Mouse (Mus musculus) hindbrain, embryonic 13.5 days (tissue): Measurements from ENCODE around the gene Wsb2. TPM values are rescaled to one million over a fixed set of nuclear protein-coding genes. Genes with fewer than 3 reads are reported as not detected.
"Not testable (repeated sequence)": the region's sequence is repeated elsewhere in the genome, so short reads cannot be mapped to it uniquely, and the experiment has no call there.

Source experiments
- ATAC-seq: fragments of 200-750 bp; cut with Nextera tagmentation; 2 replicates; pipeline ENCODE4 v1.8.0; 2017; ENCODE audit warnings: moderate TSS enrichment; ENCODE audit not compliant: low FRiP score
- H3K27ac ChIP-seq: fragments of 300-500 bp; sonication (generic); 2 replicates; pipeline ENCODE4 v1.5.1; 2015; ENCODE audit warnings: inconsistent platforms, mild to moderate bottlenecking, moderate library complexity
- H3K27me3 ChIP-seq: fragments of 300-500 bp; sonication (generic); 2 replicates; pipeline ENCODE4 v1.6.1; 2015; ENCODE audit warnings: mild to moderate bottlenecking, inconsistent platforms
- H3K36me3 ChIP-seq: fragments of 300-500 bp; sonication (generic); 2 replicates; pipeline ENCODE4 v1.6.1; 2015; ENCODE audit warnings: mild to moderate bottlenecking, inconsistent platforms
- H3K4me1 ChIP-seq: fragments of 300-500 bp; sonication (generic); replicated peaks from 2 replicates; pipeline ENCODE4 v1.6.1; 2015; ENCODE audit warnings: inconsistent platforms
- H3K4me2 ChIP-seq: fragments of 300-500 bp; sonication (generic); 2 replicates; pipeline ENCODE4 v1.6.1; 2015; ENCODE audit warnings: inconsistent platforms, mild to moderate bottlenecking, moderate library complexity
- H3K4me3 ChIP-seq: fragments of 300-500 bp; sonication (generic); 2 replicates; pipeline ENCODE4 v1.5.1; 2015; ENCODE audit warnings: mild to moderate bottlenecking, inconsistent platforms
- H3K9ac ChIP-seq: fragments of 300-500 bp; sonication (generic); 2 replicates; pipeline ENCODE4 v1.6.1; 2015; ENCODE audit warnings: mild to moderate bottlenecking, inconsistent platforms
- H3K9me3 ChIP-seq: fragments of 300-500 bp; sonication (generic); 2 replicates; pipeline ENCODE4 v1.6.1; 2016; ENCODE audit warnings: inconsistent platforms
- WGBS: fragments of 180-500 bp; shearing (Covaris S2); methylation state at CpG from one replicate; pipeline ENCODE4 v1.1.7; 2015; 5-methylcytosine and 5-hydroxymethylcytosine counted together
- polyA plus RNA-seq: library from polyadenylated mRNA; unstranded; fragments of >200 nt; fragmentation: Nextera tagmentation; extraction: Ambion mirVana; gene quantifications from 2 replicates; pipeline ENCODE4 v1.2.1, GENCODE M21; 2015

The Wsb2 gene
- polyA plus RNA-seq, 1 experiment from 2014 or later: 194 TPM

GRCm38 (mm10) chr5:117398007-117398550 is 41.0 kb downstream of the Wsb2 start:
- Histone ChIP-seq H3K9ac (no peak overlapping the region), H3K4me2 (no peak overlapping the region), H3K27me3 (no peaks in the 10 kb centered on the region), H3K4me1 (peaks cover 7% of the 10 kb centered on the region; the same call in 1 of the 2 replicates), H3K9me3 (no peaks in the 10 kb centered on the region), H3K4me3 (no peak overlapping the region), H3K27ac (peak overlapping the region; percentile 3; the same call in 1 of the 2 replicates), H3K36me3 (no peaks in the 10 kb centered on the region)
- ATAC-seq: no peak
- 41% methylated on average over 4 of the region's 5 CpGs for WGBS

DNA sequence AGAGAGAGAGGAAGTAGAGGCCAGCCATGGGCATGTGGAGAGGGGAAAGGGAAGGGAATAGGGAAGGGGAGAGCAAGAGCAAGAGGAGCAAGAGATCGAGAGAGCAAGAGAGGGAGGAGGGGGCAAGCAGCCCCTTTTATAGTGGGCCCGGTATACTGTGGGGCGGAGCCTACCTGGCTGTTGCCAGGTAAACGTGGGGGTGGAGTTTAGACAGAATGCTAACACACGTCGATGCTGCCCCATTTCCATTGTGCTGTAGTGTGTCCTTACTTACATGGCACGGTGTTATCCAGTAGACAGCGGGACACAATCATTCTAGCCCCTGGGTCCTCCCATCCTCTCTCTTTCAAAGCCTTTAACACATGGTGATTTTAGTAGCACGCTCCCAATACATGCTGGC is 42.2 kb downstream of the Wsb2 start:
- Histone ChIP-seq H3K9ac (no peak overlapping the region), H3K27me3 (no peaks in the 10 kb centered on the region), H3K4me3 (no peak overlapping the region), H3K36me3 (no peaks in the 10 kb centered on the region), H3K4me1 (peaks cover 7% of the 10 kb centered on the region; the same call in 1 of the 2 replicates), H3K4me2 (no peak overlapping the region), H3K9me3 (no peaks in the 10 kb centered on the region), H3K27ac (no peak overlapping the region)
- 78% methylated on average over 9 of the region's 9 CpGs for WGBS
- no peak for ATAC-seq

DNA sequence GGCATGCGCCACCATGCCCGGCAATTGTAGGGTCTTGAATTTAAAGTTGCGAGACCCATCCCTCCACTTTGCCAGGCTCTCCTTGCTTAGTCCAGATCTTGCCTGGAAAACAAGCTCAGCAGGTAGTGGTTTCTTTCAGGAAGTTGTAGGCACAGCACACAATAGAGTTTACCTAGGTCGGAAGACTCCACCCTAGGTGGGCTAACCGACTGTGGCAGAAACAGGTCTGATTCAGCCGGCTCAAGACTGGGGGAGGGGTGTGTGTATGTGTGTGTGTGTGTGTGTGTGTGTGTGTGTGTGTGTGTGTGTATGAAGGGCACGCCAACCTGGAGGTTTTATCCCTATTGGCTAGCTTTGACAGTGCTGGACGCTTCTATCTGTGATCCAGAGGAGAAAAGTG is 46.5 kb downstream of the Wsb2 start:
- Histone ChIP-seq H3K4me3 (no peak overlapping the region), H3K9ac (no peak overlapping the region), H3K9me3 (no peaks in the 10 kb centered on the region), H3K27me3 (no peaks in the 10 kb centered on the region), H3K4me1 (0 out of 2 replicates have a peak, but pooled peaks cover under 1% of the 10 kb centered on the region), H3K36me3 (no peaks in the 10 kb centered on the region), H3K4me2 (no peak overlapping the region), H3K27ac (no peak overlapping the region)
- WGBS: 87% methylated on average over 8 of the region's 8 CpGs
- no peak for ATAC-seq

GRCm38 (mm10) chr5:117404671-117405070 is 47.6 kb downstream of the Wsb2 start:
- H3K4me3 ChIP-seq, ATAC-seq, H3K27ac ChIP-seq, H3K27me3 ChIP-seq, H3K4me1 ChIP-seq, H3K4me2 ChIP-seq, H3K36me3 ChIP-seq, H3K9ac ChIP-seq, H3K9me3 ChIP-seq: not testable (repeated sequence)
- 93% methylated on average over 2 of the region's 2 CpGs for WGBS

- Histone ChIP-seq H3K4me1 (peaks cover 5% of the 10 kb centered on the region; the same call in 1 of the 2 replicates), H3K9me3 (no peaks in the 10 kb centered on the region), H3K9ac (no peak overlapping the region), H3K4me2 (no peak overlapping the region), H3K27me3 (peaks cover 7% of the 10 kb centered on the region; the same call in 1 of the 2 replicates), H3K36me3 (no peaks in the 10 kb centered on the region), H3K4me3 (no peak overlapping the region), H3K27ac (no peak overlapping the region)
- ATAC-seq: no peak
- WGBS: 68% methylated on average over 4 of the region's 4 CpGs
Measured at GRCm38 (mm10) chr5:117408216-117408615, 51.1 kb downstream of the Wsb2 start.

DNA sequence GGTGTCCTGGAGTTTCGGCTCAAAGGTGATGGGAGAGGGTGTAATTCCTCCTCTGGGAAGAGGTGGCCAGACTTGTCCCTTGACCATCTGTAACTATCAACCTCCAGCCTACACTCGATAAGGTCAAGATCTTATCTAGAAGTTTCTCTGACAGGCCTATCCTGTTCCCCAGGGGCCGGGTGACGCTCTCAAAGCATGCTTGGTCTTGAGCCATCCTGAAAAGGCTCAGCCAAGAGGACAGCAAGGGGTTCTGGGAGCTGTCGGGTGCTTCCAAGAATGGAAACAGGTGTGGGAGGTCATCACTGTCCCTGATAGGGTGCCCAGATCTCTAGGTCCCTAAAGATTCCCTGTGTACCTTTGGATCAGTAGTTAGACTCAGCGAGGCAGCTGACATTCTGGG is 52.3 kb downstream of the Wsb2 start:
- Histone ChIP-seq H3K4me1 (peaks cover 7% of the 10 kb centered on the region; the same call in 1 of the 2 replicates), H3K4me3 (no peak overlapping the region), H3K36me3 (no peaks in the 10 kb centered on the region), H3K27ac (no peak overlapping the region), H3K9ac (no peak overlapping the region), H3K9me3 (no peaks in the 10 kb centered on the region), H3K4me2 (no peak overlapping the region), H3K27me3 (peaks cover 7% of the 10 kb centered on the region; the same call in 1 of the 2 replicates)
- 80% methylated on average over 6 of the region's 6 CpGs for WGBS
- no peak for ATAC-seq

DNA sequence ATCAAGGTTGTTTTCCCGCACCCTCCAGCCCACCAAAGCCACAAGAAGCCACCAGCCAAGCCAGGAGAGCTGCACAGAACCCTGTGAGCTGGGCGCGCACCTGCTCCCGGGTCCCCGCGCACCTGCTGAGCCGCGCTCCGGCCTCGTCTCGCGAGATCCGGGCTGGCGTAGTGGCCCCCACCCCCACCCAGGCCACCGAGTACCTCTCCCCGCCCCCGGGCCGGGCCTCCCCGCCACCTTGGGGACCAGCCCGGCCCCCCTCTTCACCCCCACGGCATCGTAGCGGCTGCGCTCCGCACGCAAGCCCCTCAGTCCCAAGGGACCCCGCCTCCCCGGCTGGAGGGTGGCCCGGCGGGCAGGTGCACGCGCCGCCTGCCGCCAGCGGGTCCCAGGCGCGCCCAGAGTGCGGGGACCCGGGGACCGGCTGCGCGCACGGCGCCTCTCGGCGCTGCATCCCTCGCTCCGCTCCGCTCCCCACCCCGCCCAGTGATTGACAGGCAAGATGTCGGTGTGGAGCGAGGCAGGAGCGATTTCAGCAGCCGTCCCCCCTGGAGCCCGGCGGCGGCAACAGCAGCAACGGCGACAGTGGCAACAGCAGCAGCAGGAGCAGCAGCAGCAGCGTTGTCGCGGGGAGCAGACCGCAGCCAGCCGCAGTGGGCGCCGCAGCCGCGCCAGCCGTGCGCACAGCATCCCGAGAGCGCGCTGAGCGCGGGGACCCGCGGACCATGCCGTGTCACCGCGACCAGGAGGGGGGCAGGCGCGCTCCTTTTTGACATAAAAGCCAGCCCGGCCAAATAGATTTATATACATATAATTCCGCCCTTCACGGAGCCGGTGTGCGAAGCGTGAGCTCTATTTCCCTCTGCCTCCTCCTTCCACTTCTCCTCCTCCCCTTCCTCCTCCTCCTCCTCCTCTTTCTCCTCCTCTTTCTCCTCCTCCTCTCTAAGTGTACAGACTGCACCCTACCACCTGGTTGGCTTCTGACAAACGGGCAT is 56.7 kb downstream of the Wsb2 start, which contains the start of gene Ksr2:
Ksr2 (plus strand) TSS at position 494 of the 995 bp plus-strand sequence.
- Histone ChIP-seq H3K27ac (peak within 1 kb of the TSS; percentile 99), H3K4me3 (peak within 1 kb of the TSS; percentile 68), H3K9me3 (no peaks in the 10 kb centered on the region), H3K36me3 (no peaks in the 10 kb centered on the region), H3K9ac (peak within 1 kb of the TSS; percentile 85), H3K4me1 (peaks cover 25% of the 10 kb centered on the region), H3K4me2 (peak within 1 kb of the TSS; percentile 66), H3K27me3 (peaks cover 7% of the 10 kb centered on the region; the same call in 1 of the 2 replicates)
- WGBS: under 1% methylated on average over 86 of the region's 89 CpGs
- peak; percentile 92 for ATAC-seq

- peak overlapping the region; percentile 85 for H3K9ac ChIP-seq
- 2% methylated on average over 10 of the region's 10 CpGs for WGBS
- H3K4me3 ChIP-seq: peak overlapping the region; percentile 68
- H3K4me2 ChIP-seq: peak overlapping the region; percentile 66
- ATAC-seq: peak; percentile 47; the same call in 1 of the 2 replicates
- peaks cover 4% of the 10 kb centered on the region; the same call in 1 of the 2 replicates for H3K27me3 ChIP-seq
- H3K36me3 ChIP-seq: no peaks in the 10 kb centered on the region
- H3K9me3 ChIP-seq: no peaks in the 10 kb centered on the region
- H3K27ac ChIP-seq: peak overlapping the region; percentile 99
- H3K4me1 ChIP-seq: peaks cover 25% of the 10 kb centered on the region
Measured at GRCm38 (mm10) chr5:117414611-117415010, 57.5 kb downstream of the Wsb2 start.

- Histone ChIP-seq H3K36me3 (no peaks in the 10 kb centered on the region), H3K27ac (peak overlapping the region; percentile 99), H3K4me2 (peak overlapping the region; percentile 66), H3K9me3 (no peaks in the 10 kb centered on the region), H3K27me3 (peaks cover 4% of the 10 kb centered on the region; the same call in 1 of the 2 replicates), H3K4me1 (peaks cover 25% of the 10 kb centered on the region), H3K9ac (peak overlapping the region; percentile 85), H3K4me3 (peak overlapping the region; percentile 68)
- no peak for ATAC-seq
- 18% methylated on average over 18 of the region's 19 CpGs for WGBS
Measured at GRCm38 (mm10) chr5:117415011-117415912, 58.2 kb downstream of the Wsb2 start.

- WGBS: 69% methylated on average over 2 of the region's 2 CpGs
Measured at GRCm38 (mm10) chr5:117417442-117417841, 60.3 kb downstream of the Wsb2 start.

More at GRCm38 (mm10) chr5:117417442-117417841, 60.3 kb downstream of the Wsb2 start:
- no peak overlapping the region for H3K4me3 ChIP-seq
- H3K4me2 ChIP-seq: 0 out of 2 replicates have a peak overlapping the region, but pooled peaks have one; percentile 66
- no peak for ATAC-seq
- H3K36me3 ChIP-seq: no peaks in the 10 kb centered on the region
- H3K9me3 ChIP-seq: no peaks in the 10 kb centered on the region
- H3K4me1 ChIP-seq: peaks cover 25% of the 10 kb centered on the region
- no peak overlapping the region for H3K27ac ChIP-seq
- no peak overlapping the region for H3K9ac ChIP-seq
- no peaks in the 10 kb centered on the region for H3K27me3 ChIP-seq
